Mouse (Mus musculus) MEL (cell line): ENCODE results near the gene Gtpbp1.

Experiments
- CHD2 ChIP-seq: IDR thresholded peaks from 2 replicates; pipeline ENCODE4 v1.6.1; 2011; ENCODE audit warnings: low read length, improper control_type of control experiment
- CTCF ChIP-seq, 3 experiments: IDR thresholded peaks in 2 of 3; conservative IDR thresholded peaks in 1 of 3; 2 replicates each; pipeline ENCODE4 v1.5.1; 2011 to 2012; ENCODE audit warnings: low read length in 3 of 3, low read depth in 2 of 3, mild to moderate bottlenecking in 2 of 3, improper control_type of control experiment in 1 of 3, inconsistent platforms in 1 of 3, mixed read lengths in 1 of 3, moderate library complexity in 1 of 3; ENCODE audit not compliant: control insufficient read depth in 1 of 3, insufficient read depth in 1 of 3, poor library complexity in 1 of 3, severe bottlenecking in 1 of 3
- E2F4 ChIP-seq: IDR thresholded peaks from 2 replicates; pipeline ENCODE4 v1.6.1; 2011; ENCODE audit warnings: low read depth, low read length, improper control_type of control experiment, borderline replicate concordance
- ELF1 ChIP-seq: IDR thresholded peaks from 2 replicates; pipeline ENCODE4 v1.6.1; 2014; ENCODE audit warnings: low read depth, mild to moderate bottlenecking, inconsistent platforms, low read length, improper control_type of control experiment, moderate library complexity
- EP300 ChIP-seq, 2 experiments: IDR thresholded peaks; 2 replicates each; pipeline ENCODE4 v1.6.1; 2011; ENCODE audit warnings: improper control_type of control experiment in 2 of 2, low read length in 2 of 2, low read depth in 1 of 2, mild to moderate bottlenecking in 1 of 2
- GATA1 ChIP-seq: IDR thresholded peaks from 2 replicates; pipeline ENCODE4 v1.6.1; 2011; ENCODE audit warnings: low read depth, low read length, improper control_type of control experiment
- MAX ChIP-seq: IDR thresholded peaks from 2 replicates; pipeline ENCODE4 v1.6.1; 2011; ENCODE audit warnings: low read length, improper control_type of control experiment
- POLR2A ChIP-seq, 2 experiments: IDR thresholded peaks; 2 replicates each; pipeline ENCODE4 v1.6.1; 2011 to 2012; ENCODE audit warnings: low read length in 2 of 2, mild to moderate bottlenecking in 2 of 2, control low read depth in 1 of 2, improper control_type of control experiment in 1 of 2, low read depth in 1 of 2, moderate library complexity in 1 of 2; ENCODE audit not compliant: control insufficient read depth in 1 of 2, insufficient read depth in 1 of 2, poor library complexity in 1 of 2
- POLR2AphosphoS5 ChIP-seq: IDR thresholded peaks from 2 replicates; pipeline ENCODE4 v1.6.1; 2012; ENCODE audit warnings: low read depth, borderline replicate concordance, mild to moderate bottlenecking, inconsistent platforms, low read length, moderate library complexity, mixed read lengths
- RCOR1 ChIP-seq: IDR thresholded peaks from 2 replicates; pipeline ENCODE4 v1.6.1; 2012; ENCODE audit warnings: low read depth, mild to moderate bottlenecking, inconsistent platforms, low read length, improper control_type of control experiment
- SIN3A ChIP-seq: IDR thresholded peaks from 2 replicates; pipeline ENCODE4 v1.6.1; 2012; ENCODE audit warnings: low read length, improper control_type of control experiment, inconsistent platforms
- TBP ChIP-seq: IDR thresholded peaks from 2 replicates; pipeline ENCODE4 v1.8.0; 2011; ENCODE audit warnings: low read depth, low read length, improper control_type of control experiment
- ZC3H11A ChIP-seq: IDR thresholded peaks from 2 replicates; pipeline ENCODE4 v1.6.1; 2012; ENCODE audit warnings: low read depth, mild to moderate bottlenecking, inconsistent platforms, low read length, improper control_type of control experiment

DNA sequence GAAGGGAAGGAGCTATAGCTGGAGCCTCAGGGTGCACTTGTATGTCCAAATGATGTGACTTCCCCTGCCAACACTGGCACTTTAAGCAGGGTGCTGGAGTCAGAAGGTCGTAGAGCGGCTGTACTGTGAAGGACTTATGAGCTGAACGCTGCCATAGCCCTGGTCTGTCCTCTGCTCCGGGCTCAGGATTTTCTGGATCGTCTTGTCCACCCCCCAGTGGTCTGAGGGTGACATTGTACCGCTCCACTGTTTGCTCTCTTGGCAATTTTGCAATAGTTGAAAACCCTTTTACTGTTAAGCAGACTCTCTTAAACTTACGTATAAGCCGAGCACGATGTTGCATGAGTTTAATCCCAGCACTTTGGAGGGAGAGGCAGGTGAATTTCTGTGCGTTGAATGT, 21.4 kb upstream of the Gtpbp1 start:
- TF ChIP-seq CTCF (IDR thresholded peaks at IDR 0.05 in 2 of 3, conservative IDR thresholded peaks at IDR 0.05 in 1 of 3; ENCODE audit: control insufficient read depth in 1 of 3, insufficient read depth in 1 of 3, low read depth in 2 of 3, low read length in 3 of 3, poor library complexity in 1 of 3, severe bottlenecking in 1 of 3), result no peak
- no peak for TF ChIP-seq POLR2AphosphoS5
- TF ChIP-seq E2F4, result no peak
- no peak for TF ChIP-seq ELF1
- no peak for TF ChIP-seq ZC3H11A
- no peak for TF ChIP-seq TBP
- no peak for TF ChIP-seq SIN3A
- TF ChIP-seq RCOR1, result no peak
- no peak for TF ChIP-seq GATA1
- TF ChIP-seq POLR2A (IDR thresholded peaks at IDR 0.05; ENCODE audit: control insufficient read depth in 1 of 2, insufficient read depth in 1 of 2, low read depth in 1 of 2, low read length in 2 of 2, poor library complexity in 1 of 2), result no peak
- no peak for TF ChIP-seq MAX
- no peak for TF ChIP-seq CHD2
- no peak for TF ChIP-seq EP300 (IDR thresholded peaks at IDR 0.05; ENCODE audit: low read depth in 1 of 2, low read length in 2 of 2)
